Mouse (Mus musculus): ENCODE measurements at regions not wholly inside any gene's neighbourhood (a gene's known extent, or its start where the extent isn't known, plus 50 kb on each side); places are given as distances from the start of the nearest gene placed in this dataset.

DNA sequence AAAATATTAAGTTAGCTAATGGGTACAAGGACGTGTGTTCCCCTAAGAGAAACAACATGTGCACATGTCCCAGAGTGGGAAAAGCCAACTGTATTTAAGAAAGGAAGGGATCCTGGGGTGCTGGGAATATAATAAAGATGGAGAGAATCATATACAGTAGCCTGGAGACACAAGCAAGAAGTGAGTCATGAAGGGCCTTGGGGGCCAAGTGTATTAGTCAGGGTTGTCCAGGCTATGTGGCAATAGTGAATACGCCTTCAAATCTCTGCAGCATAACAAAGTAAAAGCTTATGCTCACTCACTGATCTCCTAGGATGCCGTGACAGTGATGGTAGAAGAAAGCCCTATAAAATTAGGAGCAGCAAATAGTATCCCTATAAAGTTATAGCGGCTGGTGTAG is 124.1 kb upstream of the Gm10295 start:
- no peak overlapping the region for H3K27ac ChIP-seq (ENCODE audit: insufficient read depth, low read length)
- no peaks in the 10 kb centered on the region for H3K4me1 ChIP-seq (ENCODE audit: control insufficient read depth, insufficient read depth, low read length)
- H3K27me3 ChIP-seq (ENCODE audit: control insufficient read depth, insufficient read depth, low read length, poor library complexity, severe bottlenecking): no peaks in the 10 kb centered on the region
- no peaks in the 10 kb centered on the region for H3K36me3 ChIP-seq (ENCODE audit: control insufficient read depth, insufficient read depth, low read length, poor library complexity, severe bottlenecking)
- no peaks in the 10 kb centered on the region for H3K9me3 ChIP-seq (replicated peaks; ENCODE audit: control insufficient read depth, insufficient read depth, low read length, poor library complexity, severe bottlenecking)
- no peak overlapping the region for H3K9ac ChIP-seq (ENCODE audit: low read depth, poor library complexity, severe bottlenecking)
- TF ChIP-seq CTCF (IDR thresholded peaks at IDR 0.05; ENCODE audit: low read depth, low read length) (no peak), EP300 (IDR thresholded peaks at IDR 0.05; ENCODE audit: insufficient read depth, low read depth, low read length) (no peak), POLR2A (IDR thresholded peaks at IDR 0.05; ENCODE audit: insufficient read depth, low read length) (no peak)
- H3K4me3 ChIP-seq (ENCODE audit: low read depth, low read length): no peak overlapping the region

DNA sequence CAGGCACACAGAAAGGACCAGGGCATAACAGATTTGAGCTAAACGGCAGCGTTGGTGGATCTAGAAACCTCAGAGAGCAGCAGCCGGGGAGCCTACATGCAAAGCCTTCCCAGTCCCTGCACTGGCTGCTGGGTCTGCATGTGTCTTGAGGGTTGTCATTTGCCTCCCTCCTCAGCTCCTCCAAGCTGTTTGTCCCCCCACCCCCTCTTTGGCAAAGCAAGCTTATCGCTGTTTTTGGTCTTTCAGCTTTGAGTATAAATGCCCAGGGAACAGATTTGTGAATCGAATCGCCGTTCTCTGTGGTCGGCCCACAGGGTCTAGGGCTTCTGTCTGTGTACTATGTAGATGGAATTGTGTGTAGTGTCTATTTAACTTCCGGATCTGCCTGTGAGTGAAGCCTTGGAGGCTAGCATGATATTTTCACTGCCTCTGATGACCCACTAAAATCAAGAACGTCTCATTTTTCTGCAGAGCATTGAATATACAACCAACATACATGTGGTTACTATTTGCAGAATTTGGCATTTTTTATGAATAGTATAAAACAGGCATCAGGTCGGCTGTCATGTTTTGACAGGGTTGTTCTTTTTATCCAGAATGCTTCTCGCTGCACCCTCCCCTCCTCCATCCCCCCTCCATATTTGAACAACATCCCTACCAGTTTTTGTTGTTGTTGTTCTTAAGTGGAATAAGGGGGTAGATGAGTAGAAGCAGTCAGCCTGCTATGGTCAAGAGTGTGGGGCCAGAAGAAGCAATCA is 121.3 kb upstream of the Gm10295 start:
- TF ChIP-seq CTCF (IDR thresholded peaks at IDR 0.05; ENCODE audit: low read depth, low read length) (no peak), EP300 (IDR thresholded peaks at IDR 0.05; ENCODE audit: insufficient read depth, low read depth, low read length) (no peak), POLR2A (IDR thresholded peaks at IDR 0.05; ENCODE audit: insufficient read depth, low read length) (no peak)
- Histone ChIP-seq H3K4me3 (ENCODE audit: low read depth, low read length) (no peak overlapping the region), H3K9ac (ENCODE audit: low read depth, poor library complexity, severe bottlenecking) (no peak overlapping the region), H3K9me3 (replicated peaks; ENCODE audit: control insufficient read depth, insufficient read depth, low read length, poor library complexity, severe bottlenecking) (no peaks in the 10 kb centered on the region), H3K36me3 (ENCODE audit: control insufficient read depth, insufficient read depth, low read length, poor library complexity, severe bottlenecking) (no peaks in the 10 kb centered on the region), H3K4me1 (ENCODE audit: control insufficient read depth, insufficient read depth, low read length) (no peaks in the 10 kb centered on the region), H3K27me3 (ENCODE audit: control insufficient read depth, insufficient read depth, low read length, poor library complexity, severe bottlenecking) (no peaks in the 10 kb centered on the region), H3K27ac (ENCODE audit: insufficient read depth, low read length) (no peak overlapping the region)

DNA sequence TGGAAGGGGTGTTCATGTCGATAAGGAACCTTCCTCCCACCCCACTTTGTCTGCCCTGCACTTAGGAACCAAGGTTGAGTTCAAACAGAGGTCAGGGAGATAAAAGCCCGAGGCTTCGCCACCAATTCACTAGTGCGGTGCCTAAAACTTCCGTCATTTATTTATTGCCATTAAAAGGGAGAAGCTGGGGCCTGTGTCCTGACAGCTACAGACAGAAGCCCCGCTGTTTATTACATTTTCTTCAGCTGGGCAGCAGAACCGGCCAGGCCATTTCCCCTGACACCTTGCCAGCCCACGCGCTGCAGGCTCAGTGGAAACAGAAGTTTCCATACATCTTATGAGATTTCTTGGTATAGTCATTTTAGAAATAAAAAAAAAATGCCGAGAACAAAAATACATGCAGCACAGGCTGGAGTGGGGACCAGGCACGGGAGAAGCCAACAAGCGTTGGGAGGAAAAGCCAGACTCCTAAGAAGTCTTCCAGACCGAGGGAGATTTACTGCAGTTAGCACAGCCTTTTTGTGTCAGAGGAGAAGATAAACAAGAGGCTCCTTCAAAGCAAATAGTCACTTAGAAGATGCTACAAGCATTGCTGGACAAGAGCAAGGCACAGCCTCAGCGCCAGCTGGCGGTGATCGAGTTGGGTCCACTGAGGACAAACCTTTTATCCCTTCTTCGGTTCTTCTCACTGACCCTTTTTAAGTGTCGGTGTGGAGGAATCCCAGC is 120.5 kb upstream of the Gm10295 start:
- Histone ChIP-seq H3K27ac (ENCODE audit: insufficient read depth, low read length) (no peak overlapping the region), H3K4me3 (ENCODE audit: low read depth, low read length) (no peak overlapping the region), H3K27me3 (ENCODE audit: control insufficient read depth, insufficient read depth, low read length, poor library complexity, severe bottlenecking) (no peaks in the 10 kb centered on the region), H3K9me3 (replicated peaks; ENCODE audit: control insufficient read depth, insufficient read depth, low read length, poor library complexity, severe bottlenecking) (no peaks in the 10 kb centered on the region), H3K4me1 (ENCODE audit: control insufficient read depth, insufficient read depth, low read length) (no peaks in the 10 kb centered on the region), H3K36me3 (ENCODE audit: control insufficient read depth, insufficient read depth, low read length, poor library complexity, severe bottlenecking) (no peaks in the 10 kb centered on the region), H3K9ac (ENCODE audit: low read depth, poor library complexity, severe bottlenecking) (no peak overlapping the region)
- TF ChIP-seq POLR2A (IDR thresholded peaks at IDR 0.05; ENCODE audit: insufficient read depth, low read length) (no peak), EP300 (IDR thresholded peaks at IDR 0.05; ENCODE audit: insufficient read depth, low read depth, low read length) (no peak), CTCF (IDR thresholded peaks at IDR 0.05; ENCODE audit: low read depth, low read length) (no peak)

DNA sequence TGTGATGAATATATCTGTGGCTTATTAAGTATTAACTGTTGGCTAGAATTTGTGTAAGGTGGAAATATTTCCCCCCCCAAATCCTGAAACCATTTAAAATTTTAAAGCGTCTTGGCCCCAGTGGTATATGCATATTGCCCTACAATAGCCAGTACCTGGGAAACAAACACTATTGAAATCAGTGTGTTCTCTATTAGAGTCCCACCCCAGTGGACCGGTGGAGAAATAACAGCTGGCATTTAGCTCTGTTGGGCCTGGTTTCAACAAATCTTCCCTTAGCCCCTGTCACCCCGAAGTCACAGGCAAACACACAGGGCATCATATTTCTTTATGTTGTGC is 120.0 kb upstream of the Gm10295 start:
- H3K27me3 ChIP-seq (ENCODE audit: control insufficient read depth, insufficient read depth, low read length, poor library complexity, severe bottlenecking): no peaks in the 10 kb centered on the region
- no peaks in the 10 kb centered on the region for H3K36me3 ChIP-seq (ENCODE audit: control insufficient read depth, insufficient read depth, low read length, poor library complexity, severe bottlenecking)
- H3K4me3 ChIP-seq (ENCODE audit: low read depth, low read length): no peak overlapping the region
- no peak overlapping the region for H3K9ac ChIP-seq (ENCODE audit: low read depth, poor library complexity, severe bottlenecking)
- TF ChIP-seq CTCF (IDR thresholded peaks at IDR 0.05; ENCODE audit: low read depth, low read length) (no peak), EP300 (IDR thresholded peaks at IDR 0.05; ENCODE audit: insufficient read depth, low read depth, low read length) (no peak), POLR2A (IDR thresholded peaks at IDR 0.05; ENCODE audit: insufficient read depth, low read length) (no peak)
- no peaks in the 10 kb centered on the region for H3K9me3 ChIP-seq (replicated peaks; ENCODE audit: control insufficient read depth, insufficient read depth, low read length, poor library complexity, severe bottlenecking)
- H3K4me1 ChIP-seq (ENCODE audit: control insufficient read depth, insufficient read depth, low read length): no peaks in the 10 kb centered on the region
- no peak overlapping the region for H3K27ac ChIP-seq (ENCODE audit: insufficient read depth, low read length)

DNA sequence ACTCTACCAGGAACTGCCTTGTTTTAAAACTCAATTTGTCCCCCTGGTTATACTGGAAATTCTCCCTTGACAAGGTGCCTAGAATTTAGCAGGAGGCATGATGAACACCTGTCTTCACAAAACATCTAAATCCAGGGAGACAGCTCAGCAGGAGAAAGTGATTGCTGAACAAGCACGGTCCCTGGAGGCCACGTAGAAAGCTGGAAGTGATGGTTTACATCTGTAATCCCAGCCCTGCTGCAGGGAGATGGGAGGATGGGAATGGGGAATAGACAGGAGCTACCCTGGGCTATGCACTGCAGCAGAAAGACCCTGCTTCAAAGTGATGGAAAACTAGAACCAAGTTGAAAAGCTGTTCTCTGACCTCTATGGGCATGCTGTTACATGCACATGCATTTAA is 119.1 kb upstream of the Gm10295 start:
- no peaks in the 10 kb centered on the region for H3K36me3 ChIP-seq (ENCODE audit: control insufficient read depth, insufficient read depth, low read length, poor library complexity, severe bottlenecking)
- TF ChIP-seq CTCF (IDR thresholded peaks at IDR 0.05; ENCODE audit: low read depth, low read length) (no peak), POLR2A (IDR thresholded peaks at IDR 0.05; ENCODE audit: insufficient read depth, low read length) (no peak), EP300 (IDR thresholded peaks at IDR 0.05; ENCODE audit: insufficient read depth, low read depth, low read length) (no peak)
- H3K27me3 ChIP-seq (ENCODE audit: control insufficient read depth, insufficient read depth, low read length, poor library complexity, severe bottlenecking): no peaks in the 10 kb centered on the region
- no peak overlapping the region for H3K9ac ChIP-seq (ENCODE audit: low read depth, poor library complexity, severe bottlenecking)
- H3K9me3 ChIP-seq (replicated peaks; ENCODE audit: control insufficient read depth, insufficient read depth, low read length, poor library complexity, severe bottlenecking): no peaks in the 10 kb centered on the region
- H3K4me3 ChIP-seq (ENCODE audit: low read depth, low read length): no peak overlapping the region
- H3K4me1 ChIP-seq (ENCODE audit: control insufficient read depth, insufficient read depth, low read length): no peaks in the 10 kb centered on the region
- no peak overlapping the region for H3K27ac ChIP-seq (ENCODE audit: insufficient read depth, low read length)

DNA sequence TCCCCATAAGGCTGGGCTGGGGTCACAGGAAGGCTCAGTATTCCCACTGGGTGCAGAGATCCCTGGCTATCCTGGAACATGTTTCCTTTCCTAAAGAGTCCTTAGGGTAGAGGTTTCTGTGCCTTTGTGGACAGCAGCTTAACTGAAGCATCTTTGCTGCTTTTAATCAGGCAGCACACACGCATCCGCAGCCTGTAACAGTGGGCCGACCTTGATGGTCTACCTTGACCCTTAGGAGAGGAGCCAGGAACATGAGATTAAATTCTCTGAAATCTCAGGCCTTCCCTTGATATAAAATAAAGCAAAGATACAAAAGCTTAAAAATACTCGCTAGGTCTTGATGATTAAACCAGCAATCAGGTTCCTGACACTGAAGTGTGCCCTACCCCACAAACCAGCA is 118.7 kb upstream of the Gm10295 start:
- TF ChIP-seq CTCF (IDR thresholded peaks at IDR 0.05; ENCODE audit: low read depth, low read length): no peak
- TF ChIP-seq EP300 (IDR thresholded peaks at IDR 0.05; ENCODE audit: insufficient read depth, low read depth, low read length): no peak
- no peak for TF ChIP-seq POLR2A (IDR thresholded peaks at IDR 0.05; ENCODE audit: insufficient read depth, low read length)
- Histone ChIP-seq H3K9ac (ENCODE audit: low read depth, poor library complexity, severe bottlenecking) (no peak overlapping the region), H3K4me3 (ENCODE audit: low read depth, low read length) (no peak overlapping the region), H3K36me3 (ENCODE audit: control insufficient read depth, insufficient read depth, low read length, poor library complexity, severe bottlenecking) (no peaks in the 10 kb centered on the region), H3K27ac (ENCODE audit: insufficient read depth, low read length) (no peak overlapping the region), H3K4me1 (ENCODE audit: control insufficient read depth, insufficient read depth, low read length) (no peaks in the 10 kb centered on the region), H3K9me3 (replicated peaks; ENCODE audit: control insufficient read depth, insufficient read depth, low read length, poor library complexity, severe bottlenecking) (no peaks in the 10 kb centered on the region), H3K27me3 (ENCODE audit: control insufficient read depth, insufficient read depth, low read length, poor library complexity, severe bottlenecking) (no peaks in the 10 kb centered on the region)
